Mouse (Mus musculus): Measurements from ENCODE around the gene Hoxa2. TPM values are rescaled to one million over a fixed set of nuclear protein-coding genes. Genes with fewer than 3 reads are reported as not detected.

The Hoxa2 gene
- total RNA-seq, 2 experiments from 2014 or later: 0.22 TPM; not detected in 1

- intact Hi-C loops (cut with DNase I): loop anchor here (5.0 kb wide), 2 partner anchors 36 to 149 kb away; partner anchors contain the start of gene Hoxa4
- no peak for DNase-seq
Measured at GRCm38 (mm10) chr6:52156551-52157200, 8.0 kb downstream of the Hoxa2 start.

- DNase-seq: no peak
- intact Hi-C loops (cut with DNase I): loop anchor here (5.0 kb wide), 2 partner anchors 37 to 148 kb away; partner anchors contain the start of gene Hoxa4
Measured at GRCm38 (mm10) chr6:52155471-52155870, 9.2 kb downstream of the Hoxa2 start.

- intact Hi-C loops (cut with DNase I): no loop called here
- DNase-seq: no peak
Measured at GRCm38 (mm10) chr6:52154044-52154443, 10.6 kb downstream of the Hoxa2 start.

GRCm38 (mm10) chr6:52153270-52153669 lies 11.4 kb downstream of the Hoxa2 start:
- intact Hi-C loops (cut with DNase I): no loop called here
- DNase-seq: no peak

GRCm38 (mm10) chr6:52152226-52153193 lies 12.1 kb downstream of the Hoxa2 start:
- intact Hi-C loops (cut with DNase I): no loop called here
- no peak for DNase-seq

GRCm38 (mm10) chr6:52151571-52151970 lies 13.1 kb downstream of the Hoxa2 start:
- intact Hi-C loops (cut with DNase I): no loop called here
- DNase-seq: no peak

GRCm38 (mm10) chr6:52150401-52150966 lies 14.1 kb downstream of the Hoxa2 start:
- intact Hi-C loops (cut with DNase I): no loop called here
- DNase-seq: no peak

- DNase-seq: no peak
- intact Hi-C loops (cut with DNase I): no loop called here
Measured at GRCm38 (mm10) chr6:52139115-52139514, 25.5 kb downstream of the Hoxa2 start.

GRCm38 (mm10) chr6:52138576-52138975 lies 26.1 kb downstream of the Hoxa2 start:
- intact Hi-C loops (cut with DNase I): no loop called here

GRCm38 (mm10) chr6:52137841-52138535 lies 26.6 kb downstream of the Hoxa2 start:
- no peak for DNase-seq
- intact Hi-C loops (cut with DNase I): no loop called here

More at GRCm38 (mm10) chr6:52138576-52138975, 26.1 kb downstream of the Hoxa2 start:
- DNase-seq: no peak

- intact Hi-C loops (cut with DNase I): no loop called here
- DNase-seq: no peak
Measured at GRCm38 (mm10) chr6:52123673-52124072, 41.0 kb downstream of the Hoxa2 start.

GRCm38 (mm10) chr6:52121173-52121572 lies 43.5 kb downstream of the Hoxa2 start:
- no peak for DNase-seq
- intact Hi-C loops (cut with DNase I): no loop called here

GRCm38 (mm10) chr6:52118903-52119635 lies 45.6 kb downstream of the Hoxa2 start:
- intact Hi-C loops (cut with DNase I): no loop called here

GRCm38 (mm10) chr6:52115899-52116298 lies 48.7 kb downstream of the Hoxa2 start:
- intact Hi-C loops (cut with DNase I): no loop called here
- no peak for DNase-seq

More at GRCm38 (mm10) chr6:52118903-52119635, 45.6 kb downstream of the Hoxa2 start:
- DNase-seq: no peak

Other genes with a start within 250 kb of the Hoxa2 start
- gene Skap2, start 152.3 kb downstream of the Hoxa2 start, total RNA-seq (2021): 1 to 10 TPM; 2.1 to 3.6 TPM
- gene Hoxa1, start 6.5 kb downstream of the Hoxa2 start, total RNA-seq (2021): under 1 TPM; 0.13 to 0.15 TPM
- not detected for gene 5730596B20Rik, start 12.7 kb upstream of the Hoxa2 start, total RNA-seq (2021)
- gene Hoxa4, start 26.9 kb upstream of the Hoxa2 start, total RNA-seq (2021): 1 to 10 TPM; 2.0 TPM
- 1 to 10 TPM; 1.6 to 2.0 TPM for gene Hoxa5, start 39.8 kb upstream of the Hoxa2 start, total RNA-seq (2021)
- gene Hoxa6, start 43.9 kb upstream of the Hoxa2 start, total RNA-seq (2021): 1 to 10 TPM; 1.3 to 1.8 TPM
- gene Hoxa3, start 48.5 kb upstream of the Hoxa2 start, total RNA-seq (2021): 1 to 10 TPM; 1.9 to 2.2 TPM
- gene Gm28308, start 48.5 kb upstream of the Hoxa2 start, total RNA-seq (2021): under 1 TPM in 1 of 2 experiments, not detected in 1; 0.71 TPM
- 1 to 10 TPM; 3.7 to 4.0 TPM for gene Hoxa7, start 57.0 kb upstream of the Hoxa2 start, total RNA-seq (2021)
- 1 to 10 TPM; 3.9 to 6.8 TPM for gene Hoxa9, start 66.3 kb upstream of the Hoxa2 start, total RNA-seq (2021)
- 10 to 100 TPM; 13.6 to 16.9 TPM for gene Hoxa10, start 76.0 kb upstream of the Hoxa2 start, total RNA-seq (2021)
- 1 to 10 TPM; 2.0 to 2.7 TPM for gene Hoxa11, start 81.0 kb upstream of the Hoxa2 start, total RNA-seq (2021)
- 1 to 10 TPM; 2.4 to 3.6 TPM for gene Hoxa13, start 96.0 kb upstream of the Hoxa2 start, total RNA-seq (2021)
- gene Evx1, start 148.7 kb upstream of the Hoxa2 start, total RNA-seq (2021): not detected